Mouse (Mus musculus) thymus, postnatal 14 days (tissue): ENCODE measurements around the gene Trabd2b.

Experiments used
- DNase-seq: peaks from one replicate; pipeline ENCODE4 v3.0.0; 2021

Gene Trabd2b

GRCm38 (mm10) chr4:114448393-114449052 is 42.0 kb downstream of the Trabd2b start:
- no peak for DNase-seq

DNA sequence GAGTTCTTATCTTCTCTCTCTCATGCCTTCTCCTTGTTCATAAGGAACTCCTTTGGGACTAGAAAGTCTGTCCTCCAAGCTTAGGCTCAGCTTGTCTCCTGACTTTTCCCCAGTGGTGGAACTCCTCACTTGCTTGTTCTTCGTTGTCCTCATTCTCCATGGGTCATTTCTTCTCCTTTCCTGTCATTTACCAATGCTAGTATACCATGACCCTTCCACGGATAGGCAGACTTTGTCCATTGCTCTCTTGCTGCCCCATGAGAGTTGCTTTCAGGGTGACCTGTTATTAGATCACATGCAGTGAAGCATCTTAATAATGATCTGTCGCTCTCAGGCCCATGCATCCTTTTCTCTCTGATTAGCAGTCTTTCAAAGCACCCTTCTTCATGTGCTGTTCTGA is 46.6 kb downstream of the Trabd2b start:
- DNase-seq = no peak

- DNase-seq = no peak
These were observed 47.5 kb downstream of the Trabd2b start for GRCm38 (mm10) chr4:114454016-114454415.

- DNase-seq = no peak
These were observed 48.1 kb downstream of the Trabd2b start for GRCm38 (mm10) chr4:114454495-114455186.

- DNase-seq = no peak
These were observed 50.6 kb downstream of the Trabd2b start for GRCm38 (mm10) chr4:114457111-114457510.

GRCm38 (mm10) chr4:114459591-114459990 is 53.1 kb downstream of the Trabd2b start:
- no peak for DNase-seq

DNA sequence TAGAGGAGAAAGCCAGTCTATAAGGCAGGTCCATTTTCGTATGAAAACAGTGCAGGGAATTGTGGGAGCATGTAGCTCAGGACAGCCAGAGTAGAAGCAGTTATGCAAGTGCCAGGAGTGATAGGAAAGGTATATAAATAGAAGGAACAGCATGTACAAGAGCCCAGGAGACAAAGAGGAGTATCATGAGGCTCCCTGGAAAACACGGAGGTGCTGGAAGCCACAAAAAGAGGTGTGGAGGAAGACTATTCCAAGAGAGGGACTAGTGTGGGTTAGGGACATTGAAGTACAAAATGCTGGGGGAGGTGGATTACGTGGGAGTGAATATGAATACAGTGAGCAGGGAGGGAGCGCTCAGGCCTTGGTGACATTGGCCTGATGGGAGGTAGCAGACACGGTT is 53.9 kb downstream of the Trabd2b start:
- DNase-seq = no peak

- no peak for DNase-seq
These were observed 54.6 kb downstream of the Trabd2b start for GRCm38 (mm10) chr4:114461093-114461492.

- no peak for DNase-seq
These were observed 59.1 kb downstream of the Trabd2b start for GRCm38 (mm10) chr4:114465641-114466040.

GRCm38 (mm10) chr4:114467371-114468094 is 61.0 kb downstream of the Trabd2b start:
- no peak for DNase-seq

GRCm38 (mm10) chr4:114468095-114468429 is 61.5 kb downstream of the Trabd2b start:
- no peak for DNase-seq

GRCm38 (mm10) chr4:114469881-114470280 is 63.4 kb downstream of the Trabd2b start:
- no peak for DNase-seq

DNA sequence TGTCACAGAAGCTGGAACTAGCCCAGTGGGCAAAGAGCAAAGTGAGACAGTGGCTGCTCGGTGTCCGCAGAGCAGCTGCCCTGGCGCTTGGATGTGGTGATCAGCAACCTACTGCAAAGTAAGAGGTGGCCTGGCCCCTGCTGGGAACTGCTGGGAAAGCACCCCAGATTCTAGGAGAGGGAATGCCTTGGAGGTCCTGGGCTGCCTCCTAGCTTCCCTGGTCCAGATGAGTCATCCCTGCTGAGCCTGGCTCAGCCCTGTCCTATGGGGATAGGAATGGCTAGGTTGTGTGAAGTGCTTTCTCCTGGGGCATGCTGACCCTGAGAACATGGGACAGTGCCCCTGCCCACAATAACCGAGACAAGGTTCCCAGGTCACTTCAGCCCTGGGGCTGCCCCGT is 65.6 kb downstream of the Trabd2b start:
- no peak for DNase-seq

GRCm38 (mm10) chr4:114476316-114476715 is 69.8 kb downstream of the Trabd2b start:
- no peak for DNase-seq

DNA sequence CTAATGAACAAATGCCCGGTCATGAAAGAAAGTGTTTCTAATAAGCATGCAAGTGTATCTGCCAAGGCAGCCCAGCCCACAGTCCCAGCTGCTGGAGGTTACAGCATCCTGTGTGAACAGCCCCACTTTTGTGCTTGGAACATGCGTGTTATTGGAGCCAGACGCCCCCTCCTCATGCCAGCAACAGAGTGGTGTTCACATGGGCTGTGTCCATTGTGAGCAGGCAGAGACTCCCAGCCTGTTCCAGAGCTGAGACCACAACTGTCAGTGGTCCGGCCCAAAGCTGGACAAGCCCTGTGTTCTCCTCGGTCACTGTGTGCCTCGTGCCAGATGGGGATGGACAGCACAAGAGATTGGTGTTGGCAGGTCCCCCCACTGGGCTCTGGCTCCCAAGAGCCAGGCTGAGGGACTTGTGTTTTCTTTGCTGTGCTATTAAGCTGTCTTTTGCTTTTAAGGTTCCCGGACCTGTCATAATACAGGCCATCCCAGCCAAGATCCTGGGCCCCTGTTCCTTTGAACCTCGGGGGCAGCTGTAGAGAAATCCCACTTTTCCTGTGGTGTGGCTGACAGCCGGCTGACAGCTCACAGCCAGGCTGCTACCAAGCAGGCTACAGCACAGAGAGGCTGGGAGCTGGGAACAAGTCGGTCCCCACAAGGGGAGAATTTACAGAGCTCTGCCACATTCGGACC is 70.7 kb downstream of the Trabd2b start:
- DNase-seq = no peak

DNA sequence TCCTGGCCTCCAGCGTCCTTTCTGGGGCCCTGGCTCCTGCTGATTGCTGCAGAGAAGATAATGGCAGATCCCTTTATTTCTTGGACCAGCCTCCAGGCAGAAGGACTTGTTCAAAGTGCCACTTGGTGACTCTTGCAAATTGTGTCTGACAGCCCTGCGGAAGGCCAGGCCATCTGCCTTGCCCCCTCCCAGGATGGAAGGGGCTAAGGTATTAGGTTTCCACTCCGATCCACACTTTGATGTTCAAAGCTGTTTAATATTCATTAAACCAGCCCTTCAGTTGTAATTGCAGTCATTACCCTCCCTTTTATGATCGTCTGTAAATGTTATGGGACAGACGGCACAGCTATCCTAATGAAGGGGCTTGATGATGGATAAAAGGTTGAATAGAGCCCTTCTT is 75.0 kb downstream of the Trabd2b start:
- DNase-seq = no peak

DNA sequence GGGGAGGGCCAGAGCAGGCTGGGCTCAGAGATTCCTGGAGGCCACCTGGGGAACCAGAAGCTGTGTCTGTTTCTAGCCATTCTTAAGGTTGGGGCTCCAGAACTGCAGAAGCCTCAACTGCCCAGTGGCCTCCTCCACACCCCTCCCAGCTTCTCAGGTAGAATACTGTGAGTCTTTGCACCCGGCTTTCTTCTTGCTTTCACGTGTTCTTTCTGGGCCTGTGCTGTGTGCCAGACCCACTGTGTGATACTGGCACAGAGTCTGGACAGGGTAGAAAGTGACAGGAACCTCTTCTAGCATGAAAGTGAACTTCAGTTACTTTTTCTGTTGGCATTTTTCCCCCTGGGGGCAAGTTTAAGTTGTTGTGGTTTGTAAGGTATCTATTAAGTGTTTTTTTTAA is 77.6 kb downstream of the Trabd2b start:
- DNase-seq = no peak

GRCm38 (mm10) chr4:114485996-114486395 is 79.5 kb downstream of the Trabd2b start:
- DNase-seq = no peak

DNA sequence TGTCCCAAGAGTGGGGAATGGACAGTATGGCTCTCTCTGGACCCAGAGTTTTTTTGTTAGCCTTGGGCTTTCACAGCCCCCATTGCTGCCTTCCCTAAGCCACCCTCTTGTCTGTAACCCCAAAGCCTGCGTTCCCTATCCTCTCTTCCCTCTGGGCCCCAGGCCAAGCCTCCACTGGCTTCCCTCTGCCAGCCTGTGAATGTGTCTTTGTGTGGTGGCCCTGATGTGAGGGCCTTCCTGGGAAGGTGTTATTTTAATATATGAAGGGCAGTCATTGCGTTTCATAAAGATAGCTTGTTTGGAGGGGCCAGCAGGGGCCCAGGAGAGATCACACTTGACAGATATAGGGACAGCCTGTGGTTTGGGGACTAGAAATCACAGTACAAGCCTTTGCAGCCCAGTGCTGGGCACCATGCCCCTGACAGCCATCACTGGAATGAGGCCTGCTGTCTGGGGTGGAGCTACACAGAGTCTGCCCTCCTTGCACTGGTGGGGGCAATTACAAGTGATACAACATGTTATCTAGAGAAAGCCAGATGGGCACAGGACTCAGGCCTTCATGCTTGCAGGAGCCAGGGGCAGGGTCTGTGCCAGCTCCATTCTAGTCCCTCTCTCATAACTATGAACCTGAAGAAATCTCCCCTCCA is 80.5 kb downstream of the Trabd2b start:
- no peak for DNase-seq

- no peak for DNase-seq
These were observed 81.2 kb downstream of the Trabd2b start for GRCm38 (mm10) chr4:114487701-114488100.

- DNase-seq = no peak
These were observed 85.6 kb downstream of the Trabd2b start for GRCm38 (mm10) chr4:114492157-114492556.

- no peak for DNase-seq
These were observed 87.5 kb downstream of the Trabd2b start for GRCm38 (mm10) chr4:114494035-114494434.
